Mouse (Mus musculus): ENCODE results near the gene Xdh. TPM values are rescaled to one million over a fixed set of nuclear protein-coding genes. Genes with fewer than 3 reads are reported as not detected.

The Xdh gene
- total and polyA plus RNA-seq, 3 experiments, result 2.0 to 14.5 TPM; not detected in 1

DNA sequence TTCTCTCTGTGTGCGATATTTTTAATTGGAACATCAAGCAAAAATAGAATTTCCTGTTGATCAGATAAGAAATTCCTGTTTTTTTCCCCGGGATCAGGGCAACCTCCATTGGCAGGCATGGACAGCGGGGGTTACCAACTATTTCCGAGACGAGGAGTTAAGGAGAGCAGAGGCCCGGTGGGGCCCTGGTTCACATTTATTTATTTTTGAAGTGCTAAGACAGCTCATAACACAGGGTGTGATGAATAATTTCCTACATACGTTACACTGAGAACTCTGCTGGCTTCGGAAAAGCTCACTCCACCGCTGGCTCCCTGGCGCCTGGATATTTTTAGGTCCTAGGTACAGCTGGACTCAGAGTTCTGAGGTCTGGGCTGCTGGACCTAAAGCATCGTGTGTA lies 97.0 kb downstream of the Xdh start:
- no peak overlapping the region for H3K27ac ChIP-seq (ENCODE audit: control insufficient read depth, low read depth, low read length)
- no peaks in the 10 kb centered on the region for H3K4me1 ChIP-seq (ENCODE audit: control insufficient read depth in 1 of 2, insufficient read depth in 2 of 2, low read length in 2 of 2)
- no peaks in the 10 kb centered on the region for H3K36me3 ChIP-seq (ENCODE audit: control insufficient read depth in 1 of 2, insufficient read depth in 2 of 2, low read length in 2 of 2)
- H3K27me3 ChIP-seq (ENCODE audit: control insufficient read depth in 1 of 2, insufficient read depth in 2 of 2, low read length in 2 of 2), result no peaks in the 10 kb centered on the region; a peak in 1 of 4 replicates
- H3K9me3 ChIP-seq (replicated peaks; ENCODE audit: insufficient read depth, low read length), result no peaks in the 10 kb centered on the region
- H3K79me2 ChIP-seq (ENCODE audit: control insufficient read depth, insufficient read depth, low read length, poor library complexity), result no peaks in the 10 kb centered on the region
- H3K4me3 ChIP-seq (ENCODE audit: control insufficient read depth in 1 of 2, insufficient read depth in 1 of 2, low read depth in 2 of 2, low read length in 2 of 2), result no peak overlapping the region
- TF ChIP-seq NRF1 (IDR thresholded peaks at IDR 0.05; ENCODE audit: insufficient read depth, low read depth, low read length, poor library complexity, severe bottlenecking) (no peak), ZKSCAN1 (IDR thresholded peaks at IDR 0.05; ENCODE audit: low read depth, low read length) (no peak)
- no peak overlapping the region for H3K9ac ChIP-seq (ENCODE audit: control insufficient read depth, low read depth, low read length, poor library complexity, severe bottlenecking)
- DNase-seq (ENCODE audit: low read depth, low spot score), result no peak

DNA sequence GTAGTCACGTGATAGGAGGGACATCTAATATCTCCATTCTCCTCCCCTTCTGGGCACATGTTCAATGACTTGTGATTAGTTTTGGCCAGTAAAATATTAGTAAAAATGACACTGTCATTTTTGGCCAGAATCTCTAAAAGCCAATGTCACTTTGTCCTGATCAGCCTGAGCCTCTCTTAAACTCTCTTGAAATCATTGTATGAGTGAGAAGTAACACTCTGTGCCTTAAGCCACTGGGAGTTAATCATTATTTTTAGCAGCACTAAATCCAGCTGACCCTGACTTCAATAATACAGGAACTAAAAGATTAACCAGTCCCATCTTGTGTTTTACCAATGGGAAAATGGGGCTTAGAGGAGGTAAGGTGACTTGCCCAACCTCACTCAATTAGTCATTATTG lies 102.6 kb downstream of the Xdh start:
- no peaks in the 10 kb centered on the region for H3K9me3 ChIP-seq (replicated peaks; ENCODE audit: insufficient read depth, low read length)
- no peaks in the 10 kb centered on the region for H3K79me2 ChIP-seq (ENCODE audit: control insufficient read depth, insufficient read depth, low read length, poor library complexity)
- no peak overlapping the region for H3K27ac ChIP-seq (ENCODE audit: control insufficient read depth, low read depth, low read length)
- TF ChIP-seq TCF12 (IDR thresholded peaks at IDR 0.05; ENCODE audit: low read depth, low read length) (no peak), USF1 (IDR thresholded peaks at IDR 0.05; ENCODE audit: low read depth, low read length) (peak; percentile 29; the same call in 1 of the 2 replicates)
- no peaks in the 10 kb centered on the region; a peak in 1 of 4 replicates for H3K27me3 ChIP-seq (ENCODE audit: control insufficient read depth in 1 of 2, insufficient read depth in 2 of 2, low read length in 2 of 2)
- H3K9ac ChIP-seq (ENCODE audit: control insufficient read depth, low read depth, low read length, poor library complexity, severe bottlenecking), result no peak overlapping the region
- no peaks in the 10 kb centered on the region for H3K36me3 ChIP-seq (ENCODE audit: control insufficient read depth in 1 of 2, insufficient read depth in 2 of 2, low read length in 2 of 2)
- H3K4me3 ChIP-seq (ENCODE audit: control insufficient read depth in 1 of 2, insufficient read depth in 1 of 2, low read depth in 2 of 2, low read length in 2 of 2), result no peak overlapping the region
- DNase-seq (ENCODE audit: low read depth, low spot score), result no peak
- no peaks in the 10 kb centered on the region for H3K4me1 ChIP-seq (ENCODE audit: control insufficient read depth in 1 of 2, insufficient read depth in 2 of 2, low read length in 2 of 2)

DNA sequence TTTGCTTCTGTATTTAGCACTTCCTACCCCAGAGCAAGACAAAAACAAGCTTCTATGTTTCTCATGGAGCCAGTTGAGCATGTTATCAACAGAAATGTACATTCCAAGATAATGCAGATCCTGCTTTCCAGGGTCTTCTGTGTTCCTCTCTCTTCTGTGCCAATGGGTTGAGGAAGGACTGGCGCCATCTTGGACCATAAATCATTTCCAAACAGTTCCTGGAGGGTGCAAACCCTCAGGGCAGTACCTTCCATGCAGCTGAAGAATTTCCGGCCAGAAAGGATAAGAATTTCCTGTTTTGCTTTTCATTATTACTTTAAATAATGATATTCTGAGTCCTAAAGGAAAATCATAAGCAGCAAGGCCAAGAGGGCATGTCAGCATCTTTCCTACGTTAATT lies 104.4 kb downstream of the Xdh start:
- no peak for TF ChIP-seq SIN3A (IDR thresholded peaks at IDR 0.05; ENCODE audit: low read length)
- TF ChIP-seq MXI1 (IDR thresholded peaks at IDR 0.05; ENCODE audit: low read depth, low read length), result no peak
- no peak for TF ChIP-seq HCFC1 (IDR thresholded peaks at IDR 0.05; ENCODE audit: low read depth, low read length)
- TF ChIP-seq RAD21 (IDR thresholded peaks at IDR 0.05; ENCODE audit: low read depth, low read length), result no peak
- no peak for TF ChIP-seq CTCF (IDR thresholded peaks at IDR 0.05 in 2 of 3, conservative IDR thresholded peaks at IDR 0.05 in 1 of 3; ENCODE audit: control insufficient read depth in 1 of 3, insufficient read depth in 1 of 3, low read depth in 2 of 3, low read length in 3 of 3, poor library complexity in 1 of 3, severe bottlenecking in 1 of 3)
- no peak for TF ChIP-seq POLR2AphosphoS2 (IDR thresholded peaks at IDR 0.05; ENCODE audit: low read length)
- no peak for TF ChIP-seq USF2 (IDR thresholded peaks at IDR 0.05; ENCODE audit: borderline replicate concordance in 1 of 2, insufficient read depth in 1 of 2, low read depth in 1 of 2, low read length in 2 of 2)
- TF ChIP-seq MAX (IDR thresholded peaks at IDR 0.05; ENCODE audit: low read length), result no peak
- TF ChIP-seq MAZ (IDR thresholded peaks at IDR 0.05; ENCODE audit: low read depth, low read length), result no peak
- TF ChIP-seq SMC3 (IDR thresholded peaks at IDR 0.05; ENCODE audit: low read depth, low read length), result no peak
- no peak for TF ChIP-seq ZC3H11A (IDR thresholded peaks at IDR 0.05; ENCODE audit: low read depth, low read length)
- no peak for TF ChIP-seq TAL1 (IDR thresholded peaks at IDR 0.05; ENCODE audit: low read length)
- TF ChIP-seq KAT2A (conservative IDR thresholded peaks at IDR 0.05; ENCODE audit: low read depth, low read length), result no peak
- no peak for TF ChIP-seq ZNF384 (IDR thresholded peaks at IDR 0.05; ENCODE audit: low read depth, low read length)
- TF ChIP-seq POLR2AphosphoS5 (IDR thresholded peaks at IDR 0.05; ENCODE audit: borderline replicate concordance, low read depth, low read length), result no peak
- no peak for TF ChIP-seq BHLHE40 (IDR thresholded peaks at IDR 0.05; ENCODE audit: borderline replicate concordance, low read depth, low read length)
- no peak for TF ChIP-seq GABPA (IDR thresholded peaks at IDR 0.05; ENCODE audit: low read depth, low read length)
- TF ChIP-seq MEF2A (IDR thresholded peaks at IDR 0.05; ENCODE audit: extremely low read depth, insufficient replicate concordance, low read depth, low read length, poor library complexity, severe bottlenecking), result no peak
- TF ChIP-seq CHD1 (IDR thresholded peaks at IDR 0.05; ENCODE audit: low read depth, low read length), result no peak
- TF ChIP-seq GATA1 (IDR thresholded peaks at IDR 0.05; ENCODE audit: low read depth, low read length), result no peak
- DNase-seq (ENCODE audit: low read depth, low spot score), result no peak
- H3K4me1 ChIP-seq (ENCODE audit: control insufficient read depth in 1 of 2, insufficient read depth in 2 of 2, low read length in 2 of 2), result no peaks in the 10 kb centered on the region
- H3K9ac ChIP-seq (ENCODE audit: control insufficient read depth, low read depth, low read length, poor library complexity, severe bottlenecking), result no peak overlapping the region
- no peaks in the 10 kb centered on the region for H3K27me3 ChIP-seq (ENCODE audit: control insufficient read depth in 1 of 2, insufficient read depth in 2 of 2, low read length in 2 of 2)
- H3K36me3 ChIP-seq (ENCODE audit: control insufficient read depth in 1 of 2, insufficient read depth in 2 of 2, low read length in 2 of 2), result no peaks in the 10 kb centered on the region
- H3K27ac ChIP-seq (ENCODE audit: control insufficient read depth, low read depth, low read length), result no peak overlapping the region
- H3K79me2 ChIP-seq (ENCODE audit: control insufficient read depth, insufficient read depth, low read length, poor library complexity), result no peaks in the 10 kb centered on the region
- H3K4me3 ChIP-seq (ENCODE audit: control insufficient read depth in 1 of 2, insufficient read depth in 1 of 2, low read depth in 2 of 2, low read length in 2 of 2), result no peak overlapping the region
- no peaks in the 10 kb centered on the region for H3K9me3 ChIP-seq (replicated peaks; ENCODE audit: insufficient read depth, low read length)
